Mouse (Mus musculus) lung, adult 2 months (tissue): Measurements from ENCODE around the gene Zmynd19.

ENCODE experiments used
- CTCF ChIP-seq: fragments of 200-500 bp; IDR thresholded peaks from 2 replicates; pipeline ENCODE4 v1.5.1; 2011; ENCODE audit warnings: mild to moderate bottlenecking, low read length, control low read depth; ENCODE audit not compliant: insufficient read depth
- POLR2A ChIP-seq: fragments of 200-500 bp; IDR thresholded peaks from 2 replicates; pipeline ENCODE4 v1.6.1; 2011; ENCODE audit warnings: low read depth, mild to moderate bottlenecking, control low read depth, low read length, borderline replicate concordance; ENCODE audit errors: extremely low read depth

GRCm38 (mm10) chr2:25006767-25007166 lies 57.2 kb downstream of the Zmynd19 start:
- TF ChIP-seq POLR2A: no peak
- TF ChIP-seq CTCF: no peak
